Mouse (Mus musculus) adrenal gland, postnatal 14 days (tissue): ENCODE results near the gene Gm5795. TPM values are rescaled to one million over a fixed set of nuclear protein-coding genes. Genes with fewer than 3 reads are reported as not detected.
"Not testable (repeated sequence)": the region's sequence is repeated elsewhere in the genome, so short reads cannot be mapped to it uniquely, and the experiment has no call there.

ENCODE experiments used
- DNase-seq: peaks from one replicate; pipeline ENCODE4 v3.0.0; 2021; ENCODE audit warnings: mixed read lengths
- long read RNA-seq, 2 experiments: library from polyadenylated mRNA; stranded (forward); transcript quantifications; one replicate each; pipeline ENCODE4 v2.0.0; 2021
- total RNA-seq: library from RNA; stranded (reverse); gene quantifications from 2 replicates; pipeline ENCODE4 v1.2.3, GENCODE M21; 2021

Gene Gm5795
- not detected in 2 replicates for total RNA-seq
- long read RNA-seq, experiment 1: 0 reads
- long read RNA-seq, experiment 2: 0 reads

GRCm38 (mm10) chr14:3187955-3188354, at the start of gene Gm5795:
Gm5795 (plus strand) TSS chr14:3188255.
- DNase-seq: not testable (repeated sequence)

- peak; percentile 2 for DNase-seq
Observed at GRCm38 (mm10) chr14:3208272-3209152, 20.5 kb downstream of the Gm5795 start, which contains the start of gene D830030K20Rik. D830030K20Rik (plus strand) TSS chr14:3208488.

- not testable (repeated sequence) for DNase-seq
Observed at GRCm38 (mm10) chr14:3209367-3209766, 21.3 kb downstream of the Gm5795 start.

Other genes starting within 250 kb of the Gm5795 start
- gene Gm2888, start 158.3 kb upstream of the Gm5795 start, total RNA-seq: not detected in 2 replicates
- gene Gm2897, start 139.0 kb upstream of the Gm5795 start, total RNA-seq: 1.0 TPM in 1 of 2 replicates, not detected in the other
- not detected in 2 replicates for gene Gm10340, start 54.3 kb upstream of the Gm5795 start, total RNA-seq
- gene D830030K20Rik, start 20.2 kb downstream of the Gm5795 start, total RNA-seq: 1.7 and 2.6 TPM in 2 replicates
- gene Gm2956, start 144.4 kb downstream of the Gm5795 start, total RNA-seq: not detected in 2 replicates
- gene Gm10413, start 206.8 kb downstream of the Gm5795 start, total RNA-seq: not detected in 2 replicates
- 0.44 and 0.53 TPM in 2 replicates for gene Gm10409, start 224.4 kb downstream of the Gm5795 start, total RNA-seq
- 0.19 TPM in 1 of 2 replicates, not detected in the other for gene Gm3005, start 239.8 kb downstream of the Gm5795 start, total RNA-seq